ENCODE assay signal across 10 mouse cellular contexts in genomic region chr5:125478037-125478436, GRCm38 (mm10). TPM values are rescaled to one million over a fixed set of nuclear protein-coding genes. Genes with fewer than 3 reads are reported as not detected.
A peak's percentile ranks its signal among the peaks of the same experiment; 100 is the strongest.
DNase-seq lines count a peak whose midpoint lies in the region; ATAC-seq and TF ChIP-seq lines count a peak whose summit lies in the region.
"Had no signal": no experiment of that assay in that cellular context is flagged by ENCODE, and none has a peak within 500 bp of the region (broad histone marks: within the 10 kb centered on the region; RNA-seq: fewer than 3 reads in every experiment).

No protein-coding gene starts in this region.

- H3K9me3 ChIP-seq in kidney, embryonic 15.5 days (replicated peaks): no peaks in the 10 kb centered on the region
- no peaks in the 10 kb centered on the region for H3K9me3 ChIP-seq in embryonic facial prominence, embryonic 15.5 days (replicated peaks)
- no peaks in the 10 kb centered on the region for H3K9me3 ChIP-seq in intestine, postnatal 0 days (ENCODE audit: control insufficient read depth)
- H3K9me3 ChIP-seq in neural tube, embryonic 12.5 days: no peaks in the 10 kb centered on the region

- H3K36me3 ChIP-seq in kidney, embryonic 15.5 days: peaks cover 9% of the 10 kb centered on the region
- H3K36me3 ChIP-seq in embryonic facial prominence, embryonic 15.5 days: peaks cover 14% of the 10 kb centered on the region
- H3K36me3 ChIP-seq in intestine, postnatal 0 days (ENCODE audit: control insufficient read depth, insufficient read depth): peaks cover 4% of the 10 kb centered on the region; the same call in 1 of the 2 replicates
- H3K36me3 ChIP-seq in neural tube, embryonic 12.5 days: peaks cover 10% of the 10 kb centered on the region

- ATAC-seq in kidney, embryonic 15.5 days (replicated peaks; ENCODE audit: low FRiP score): no peak
- no peak for ATAC-seq in embryonic facial prominence, embryonic 15.5 days (ENCODE audit: insufficient number of reproducible peaks, low FRiP score, low TSS enrichment, low read depth)
- ATAC-seq in intestine, postnatal 0 days: no peak
- no peak for ATAC-seq in neural tube, embryonic 12.5 days (ENCODE audit: low FRiP score, low read depth)
- no peak for ATAC-seq in CD4-positive, CD25-positive, alpha-beta regulatory T cell, adult 4 months

- no peaks in the 10 kb centered on the region for H3K27me3 ChIP-seq in kidney, embryonic 15.5 days
- H3K27me3 ChIP-seq in embryonic facial prominence, embryonic 15.5 days: no peaks in the 10 kb centered on the region
- no peaks in the 10 kb centered on the region for H3K27me3 ChIP-seq in intestine, postnatal 0 days (replicated peaks; ENCODE audit: control insufficient read depth, insufficient read depth, low read length)
- no peaks in the 10 kb centered on the region for H3K27me3 ChIP-seq in neural tube, embryonic 12.5 days (replicated peaks)

- no peak overlapping the region for H3K9ac ChIP-seq in kidney, embryonic 15.5 days
- no peak overlapping the region for H3K9ac ChIP-seq in embryonic facial prominence, embryonic 15.5 days
- no peak overlapping the region for H3K9ac ChIP-seq in intestine, postnatal 0 days (ENCODE audit: low read depth, low read length)
- H3K9ac ChIP-seq in neural tube, embryonic 12.5 days: no peak overlapping the region

- no peak for TF ChIP-seq CTCF in intestine, postnatal 0 days (IDR thresholded peaks at IDR 0.05; ENCODE audit: low read depth)

- no peak overlapping the region for H3K27ac ChIP-seq in kidney, embryonic 15.5 days
- no peak overlapping the region for H3K27ac ChIP-seq in embryonic facial prominence, embryonic 15.5 days (replicated peaks)
- no peak overlapping the region for H3K27ac ChIP-seq in intestine, postnatal 0 days (ENCODE audit: low read depth, low read length)
- no peak overlapping the region for H3K27ac ChIP-seq in neural tube, embryonic 12.5 days
- H3K27ac ChIP-seq: heart, adult 2 months had no signal

- DNase-seq in kidney, postnatal 10 days: no peak
- DNase-seq in ovary, postnatal 36 days (ENCODE audit: low spot score): no peak
- no peak for DNase-seq in layer of hippocampus, adult 11-12 months (ENCODE audit: low spot score)
- DNase-seq: cerebellum, postnatal 14 days; heart, adult 2 months had no signal

- WGBS in kidney, embryonic 15.5 days: 72% methylated on average over 7 of the region's 7 CpGs
- WGBS in embryonic facial prominence, embryonic 15.5 days: 73% methylated on average over 7 of the region's 7 CpGs
- whole genome bisulfite sequencing in intestine, postnatal 0 days: 68% methylated on average over 7 of the region's 7 CpGs
- WGBS in neural tube, embryonic 12.5 days: 86% methylated on average over 7 of the region's 7 CpGs

- peaks cover 32% of the 10 kb centered on the region for H3K4me1 ChIP-seq in kidney, embryonic 15.5 days
- H3K4me1 ChIP-seq in embryonic facial prominence, embryonic 15.5 days: peaks cover 36% of the 10 kb centered on the region
- H3K4me1 ChIP-seq in intestine, postnatal 0 days (replicated peaks; ENCODE audit: control insufficient read depth, insufficient read depth, low read length): 0 out of 2 replicates have a peak, but pooled peaks cover 7% of the 10 kb centered on the region
- peaks cover 20% of the 10 kb centered on the region for H3K4me1 ChIP-seq in neural tube, embryonic 12.5 days

- peak overlapping the region; percentile 70; the same call in 1 of the 2 replicates for H3K4me3 ChIP-seq in kidney, embryonic 15.5 days (replicated peaks)
- no peak overlapping the region for H3K4me3 ChIP-seq in embryonic facial prominence, embryonic 15.5 days (replicated peaks)
- H3K4me3 ChIP-seq in intestine, postnatal 0 days (ENCODE audit: low read depth, low read length): no peak overlapping the region
- H3K4me3 ChIP-seq in neural tube, embryonic 12.5 days: no peak overlapping the region
- H3K4me3 ChIP-seq: heart, adult 2 months had no signal

- 0 out of 2 replicates have a peak overlapping the region, but pooled peaks have one; percentile 93 for H3K4me2 ChIP-seq in kidney, embryonic 15.5 days
- peak overlapping the region; percentile 92 for H3K4me2 ChIP-seq in embryonic facial prominence, embryonic 15.5 days (replicated peaks)
- H3K4me2 ChIP-seq in intestine, postnatal 0 days (replicated peaks; ENCODE audit: low read depth): peak overlapping the region; percentile 98; the same call in 1 of the 2 replicates
- peak overlapping the region; percentile 72 for H3K4me2 ChIP-seq in neural tube, embryonic 12.5 days (replicated peaks)

RNA-seq across cellular contexts. Expression of gene Aacs, which starts 2.4 kb away (rescaled TPM):
- 36.0 and 40.7 TPM in 2 replicates for polyA plus RNA-seq in kidney, embryonic 15.5 days (2015; fragmentation: Nextera tagmentation; extraction: Ambion mirVana)
- 42.5 and 46.3 TPM in 2 replicates for polyA plus RNA-seq in embryonic facial prominence, embryonic 15.5 days (2015; fragmentation: Nextera tagmentation; extraction: Ambion mirVana)
- polyA plus RNA-seq in intestine, postnatal 0 days (2015; fragmentation: Nextera tagmentation; extraction: Ambion mirVana): 13.7 and 14.0 TPM in 2 replicates
- polyA plus RNA-seq in neural tube, embryonic 12.5 days (2016; fragmentation: Nextera tagmentation; extraction: Ambion mirVana): 63.1 and 67.5 TPM in 2 replicates
- polyA plus RNA-seq in CD4-positive, CD25-positive, alpha-beta regulatory T cell, adult 4 months (2017; shearing (Covaris generic)): 10 to 100 TPM; 22.1 to 39.8 TPM

RNA-seq across cellular contexts. Expression of gene Bri3bp, which starts 36.7 kb away (rescaled TPM):
- polyA plus RNA-seq in kidney, embryonic 15.5 days (2015; fragmentation: Nextera tagmentation; extraction: Ambion mirVana): 41.5 and 42.0 TPM in 2 replicates
- 34.1 and 37.6 TPM in 2 replicates for polyA plus RNA-seq in embryonic facial prominence, embryonic 15.5 days (2015; fragmentation: Nextera tagmentation; extraction: Ambion mirVana)
- 35.7 and 42.8 TPM in 2 replicates for polyA plus RNA-seq in intestine, postnatal 0 days (2015; fragmentation: Nextera tagmentation; extraction: Ambion mirVana)
- 37.0 and 39.2 TPM in 2 replicates for polyA plus RNA-seq in neural tube, embryonic 12.5 days (2016; fragmentation: Nextera tagmentation; extraction: Ambion mirVana)
- 1 to 10 TPM; 4.3 to 7.5 TPM for polyA plus RNA-seq in CD4-positive, CD25-positive, alpha-beta regulatory T cell, adult 4 months (2017; shearing (Covaris generic))

RNA-seq across cellular contexts. Expression of gene Dhx37, which starts 44.1 kb away (rescaled TPM):
- polyA plus RNA-seq in kidney, embryonic 15.5 days (2015; fragmentation: Nextera tagmentation; extraction: Ambion mirVana): 13.3 and 15.6 TPM in 2 replicates
- polyA plus RNA-seq in embryonic facial prominence, embryonic 15.5 days (2015; fragmentation: Nextera tagmentation; extraction: Ambion mirVana): 11.3 and 12.7 TPM in 2 replicates
- 2.5 and 3.2 TPM in 2 replicates for polyA plus RNA-seq in intestine, postnatal 0 days (2015; fragmentation: Nextera tagmentation; extraction: Ambion mirVana)
- polyA plus RNA-seq in neural tube, embryonic 12.5 days (2016; fragmentation: Nextera tagmentation; extraction: Ambion mirVana): 15.0 and 15.6 TPM in 2 replicates
- polyA plus RNA-seq in CD4-positive, CD25-positive, alpha-beta regulatory T cell, adult 4 months (2017; shearing (Covaris generic)): 1 to 10 TPM; 8.4 to 8.6 TPM

RNA-seq across cellular contexts. Expression of gene Tmem132b, which starts 53.5 kb away (rescaled TPM):
- polyA plus RNA-seq in kidney, embryonic 15.5 days (2015; fragmentation: Nextera tagmentation; extraction: Ambion mirVana): 0.32 and 0.36 TPM in 2 replicates
- 0.15 and 0.22 TPM in 2 replicates for polyA plus RNA-seq in embryonic facial prominence, embryonic 15.5 days (2015; fragmentation: Nextera tagmentation; extraction: Ambion mirVana)
- polyA plus RNA-seq in intestine, postnatal 0 days (2015; fragmentation: Nextera tagmentation; extraction: Ambion mirVana): 0.14 and 0.25 TPM in 2 replicates
- polyA plus RNA-seq in neural tube, embryonic 12.5 days (2016; fragmentation: Nextera tagmentation; extraction: Ambion mirVana): 2.7 and 3.1 TPM in 2 replicates
- polyA plus RNA-seq in CD4-positive, CD25-positive, alpha-beta regulatory T cell, adult 4 months (2017; shearing (Covaris generic)): under 1 TPM in 1 of 2 experiments, not detected in 1; 0.16 TPM
- polyA plus RNA-seq: heart, adult 2 months had no signal
